Mouse (Mus musculus): ENCODE results near the gene Glrx.

DNA sequence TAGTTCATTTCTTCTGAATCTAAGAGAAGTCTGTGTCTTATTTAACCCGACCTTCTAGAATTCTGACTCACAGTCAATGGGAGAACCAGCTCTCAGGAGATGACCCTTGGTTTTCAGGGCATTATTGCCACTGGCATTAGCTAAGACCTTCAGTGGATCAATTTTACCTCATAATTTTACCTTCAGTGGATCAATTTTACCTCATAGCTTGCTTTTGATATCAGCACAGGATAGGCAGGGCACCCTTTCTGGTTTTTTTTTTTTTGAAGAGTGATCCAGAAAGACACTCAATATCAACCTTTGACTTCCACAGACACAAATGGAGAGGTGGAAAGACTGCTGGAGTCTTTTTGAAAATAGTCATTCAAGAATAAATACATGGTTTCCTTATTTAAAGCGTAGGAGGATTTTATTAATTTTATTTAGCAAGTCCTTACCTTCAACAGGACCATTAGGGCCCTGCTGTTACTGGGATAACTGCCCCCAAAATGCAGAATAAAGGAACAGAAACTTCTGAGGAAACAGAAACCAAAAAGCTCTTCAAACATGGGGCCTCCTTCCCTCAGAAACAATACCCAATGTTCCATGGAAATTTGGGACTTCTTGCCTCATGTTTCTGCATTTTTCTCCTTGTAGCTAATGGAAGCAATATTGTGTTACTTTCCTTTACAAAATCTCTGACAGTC lies 5.3 kb downstream of the Glrx start:
- TF ChIP-seq ZC3H11A (IDR thresholded peaks at IDR 0.05; ENCODE audit: low read depth, low read length), result no peak
- no peak for TF ChIP-seq BHLHE40 (IDR thresholded peaks at IDR 0.05; ENCODE audit: low read depth, low read length)
